Mouse (Mus musculus): ENCODE measurements around the gene Dnaaf1.

- TF ChIP-seq CTCF (conservative IDR thresholded peaks at IDR 0.05; ENCODE audit: low read length) (no peak), NANOG (IDR thresholded peaks at IDR 0.05; ENCODE audit: borderline replicate concordance, low read length) (no peak)
Measured at GRCm38 (mm10) chr8:119630841-119631240, 55.8 kb downstream of the Dnaaf1 start.

Measured in E14TG2a.4 (cell line).